Mouse (Mus musculus) ES-E14 (cell line): ENCODE results near the gene Akt2. TPM values are rescaled to one million over a fixed set of nuclear protein-coding genes. Genes with fewer than 3 reads are reported as not detected.

Experiments used
- DNase-seq: peaks from one replicate; pipeline ENCODE4 v3.0.0-alpha.2; 2013; ENCODE audit warnings: low read depth, low spot score
- H3K27ac ChIP-seq: 2 replicates; pipeline ENCODE4 v1.5.1; 2012; ENCODE audit warnings: low read depth, mild to moderate bottlenecking, low read length, moderate library complexity, mixed read lengths; ENCODE audit not compliant: poor library complexity, insufficient read depth, severe bottlenecking
- H3K36me3 ChIP-seq: 2 replicates; pipeline ENCODE4 v1.6.1; 2012; ENCODE audit warnings: mild to moderate bottlenecking, low read length, moderate library complexity, mixed read lengths; ENCODE audit not compliant: control insufficient read depth, poor library complexity, insufficient read depth, severe bottlenecking
- H3K4me1 ChIP-seq, 2 experiments: fragments of 150-350 bp in 1 of 2; sonication (generic) in 1 of 2; 2 replicates each; pipeline ENCODE4 v1.6.1; 2012; ENCODE audit warnings: low read length in 2 of 2, mild to moderate bottlenecking in 1 of 2, mixed read lengths in 1 of 2; ENCODE audit not compliant: control insufficient read depth in 2 of 2, insufficient read depth in 2 of 2, poor library complexity in 1 of 2
- H3K4me3 ChIP-seq, 2 experiments: fragments of 150-350 bp in 1 of 2; sonication (generic) in 1 of 2; 2 replicates each; pipeline ENCODE4 v1.5.1; 2012; ENCODE audit warnings: low read length in 2 of 2, low read depth in 1 of 2, mild to moderate bottlenecking in 1 of 2, mixed read lengths in 1 of 2; ENCODE audit not compliant: insufficient read depth in 1 of 2, poor library complexity in 1 of 2, severe bottlenecking in 1 of 2
- H3K9ac ChIP-seq: 2 replicates; pipeline ENCODE4 v1.6.1; 2012; ENCODE audit warnings: low read depth, mild to moderate bottlenecking, low read length, mixed read lengths; ENCODE audit not compliant: poor library complexity, insufficient read depth, severe bottlenecking
- H3K9me3 ChIP-seq: fragments of 150-350 bp; sonication (generic); 2 replicates; pipeline ENCODE4 v1.6.1; 2012; ENCODE audit warnings: low read depth, mild to moderate bottlenecking, low read length; ENCODE audit not compliant: control insufficient read depth, insufficient read depth
- CHD2 ChIP-seq: IDR thresholded peaks from 2 replicates; pipeline ENCODE4 v1.6.1; 2014; ENCODE audit warnings: mild to moderate bottlenecking, low read depth, low read length, inconsistent platforms
- HCFC1 ChIP-seq: IDR thresholded peaks from 2 replicates; pipeline ENCODE4 v1.6.1; 2012; ENCODE audit warnings: low read length, inconsistent platforms, borderline replicate concordance; ENCODE audit not compliant: insufficient read depth
- MAFK ChIP-seq: IDR thresholded peaks from 2 replicates; pipeline ENCODE4 v1.6.1; 2014; ENCODE audit warnings: mild to moderate bottlenecking, low read depth, low read length, inconsistent platforms; ENCODE audit not compliant: insufficient read depth
- ZC3H11A ChIP-seq: IDR thresholded peaks from 2 replicates; pipeline ENCODE4 v1.6.1; 2012; ENCODE audit warnings: low read depth, mild to moderate bottlenecking, inconsistent platforms, low read length, borderline replicate concordance
- ZNF384 ChIP-seq: IDR thresholded peaks from 2 replicates; pipeline ENCODE4 v1.6.1; 2012; ENCODE audit warnings: low read depth, low read length, inconsistent platforms
- in situ Hi-C, 2 experiments: fragments of 600-800 bp; cut with MboI; formaldehyde crosslinking; loops; one replicate each; pipeline ENCODE4 v1.15.1; 2025; ENCODE audit warnings: low sequenced_read_pairs in 2 of 2, inconsistent platforms in 1 of 2; ENCODE audit not compliant: unreplicated experiment in 2 of 2
- total RNA-seq: library from RNA; depleted of rRNA; stranded (reverse); fragments of 300-350 nt; gene quantifications from 2 replicates; pipeline ENCODE4 v1.2.3, GENCODE M21; 2012

Akt2 gene
- total RNA-seq, 1 experiment = 44.8 TPM

DNA sequence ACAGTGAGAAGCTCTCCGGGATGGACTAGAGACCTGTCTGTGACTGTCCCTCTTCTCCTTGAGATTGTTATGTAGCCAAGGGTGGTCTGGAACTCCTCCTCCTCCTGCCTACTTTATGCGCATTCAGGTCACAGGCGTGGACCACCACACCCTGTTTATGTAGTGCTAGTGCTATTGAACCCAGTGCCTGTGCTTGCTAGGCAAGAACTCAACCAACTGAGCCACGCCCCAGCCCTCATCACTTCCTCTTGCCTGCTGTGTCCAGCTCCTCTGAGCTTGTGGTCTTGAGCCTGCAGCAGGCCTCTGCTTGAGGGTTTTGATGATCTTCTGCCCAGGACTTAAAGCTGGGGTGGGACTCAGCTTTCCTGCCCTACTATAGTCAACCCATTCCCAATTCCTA is 19.2 kb upstream of the Akt2 start:
- in situ Hi-C loops = no loop called here
- peak overlapping the region; percentile 78 for H3K27ac ChIP-seq
- H3K4me1 ChIP-seq = peaks cover 12 to 21% of the 10 kb centered on the region in 2 experiments
- H3K9me3 ChIP-seq = no peaks in the 10 kb centered on the region
- 0 out of 4 replicates have a peak overlapping the region, but pooled peaks have one; percentile 2 to 20 for H3K4me3 ChIP-seq
- peak; percentile 61 for DNase-seq
- peaks cover 36% of the 10 kb centered on the region for H3K36me3 ChIP-seq
- TF ChIP-seq MAFK = no peak
- no peak for TF ChIP-seq ZC3H11A
- no peak for TF ChIP-seq HCFC1
- peak overlapping the region; percentile 1; the same call in 1 of the 2 replicates for H3K9ac ChIP-seq

- Histone ChIP-seq H3K36me3 (peaks cover 36% of the 10 kb centered on the region), H3K4me1 (peaks cover 12 to 21% of the 10 kb centered on the region in 2 experiments), H3K4me3 (peak overlapping the region in 1 of 2 experiments; percentile 30; a peak in 2 of 4 replicates), H3K27ac (peak overlapping the region; percentile 65), H3K9ac (peak overlapping the region; percentile 34), H3K9me3 (no peaks in the 10 kb centered on the region)
- in situ Hi-C loops = no loop called here
- DNase-seq = peak; percentile 59
- TF ChIP-seq HCFC1 (no peak), ZC3H11A (no peak)
These were observed 17.1 kb upstream of the Akt2 start for GRCm38 (mm10) chr7:27574124-27574880.

GRCm38 (mm10) chr7:27576914-27577313 is 14.4 kb upstream of the Akt2 start:
- Histone ChIP-seq H3K9ac (no peak overlapping the region), H3K9me3 (no peaks in the 10 kb centered on the region), H3K36me3 (peaks cover 54% of the 10 kb centered on the region), H3K27ac (no peak overlapping the region), H3K4me3 (no peak overlapping the region), H3K4me1 (peaks cover 6 to 10% of the 10 kb centered on the region in 2 experiments)
- TF ChIP-seq ZC3H11A (peak; percentile 16; the same call in 1 of the 2 replicates), MAFK (no peak), CHD2 (no peak)
- DNase-seq = peak; percentile 61
- in situ Hi-C loops = no loop called here

DNA sequence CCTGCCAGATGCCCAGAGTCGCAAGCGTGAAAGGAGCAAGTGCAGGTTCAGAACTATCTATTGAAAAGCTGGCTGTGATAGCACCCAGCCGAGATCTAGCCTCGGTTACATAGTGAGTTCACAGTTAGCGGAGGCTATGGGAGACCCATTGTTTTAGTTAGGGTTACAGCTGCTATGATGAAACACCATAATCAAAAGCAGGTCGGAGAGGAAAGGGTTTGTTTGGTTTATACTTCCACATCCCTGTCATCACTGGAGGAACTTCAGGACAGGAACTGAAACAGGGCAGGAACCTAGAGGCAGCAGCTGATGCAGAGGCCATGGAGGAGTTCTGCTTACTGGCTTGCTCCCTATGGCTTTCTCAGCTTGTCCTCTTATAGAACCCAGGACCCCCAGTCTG is 13.8 kb upstream of the Akt2 start:
- TF ChIP-seq CHD2 = no peak
- no peak for TF ChIP-seq ZNF384
- TF ChIP-seq ZC3H11A = no peak
- TF ChIP-seq MAFK = no peak
- no peak for TF ChIP-seq HCFC1

More for the DNA sequence above, 13.8 kb upstream of the Akt2 start:
- Histone ChIP-seq H3K4me1 (peaks cover 2 to 7% of the 10 kb centered on the region in 2 experiments), H3K27ac (no peak overlapping the region), H3K4me3 (no peak overlapping the region), H3K9ac (no peak overlapping the region), H3K9me3 (no peaks in the 10 kb centered on the region), H3K36me3 (peaks cover 58% of the 10 kb centered on the region)
- DNase-seq = no peak
- in situ Hi-C loops = no loop called here
